Mouse (Mus musculus): ENCODE measurements around the gene Fh1. TPM values are rescaled to one million over a fixed set of nuclear protein-coding genes. Genes with fewer than 3 reads are reported as not detected.

Gene Fh1
- total RNA-seq (2022), result 10 to 100 TPM; 78.8 to 96.0 (median 86.8) TPM

DNA sequence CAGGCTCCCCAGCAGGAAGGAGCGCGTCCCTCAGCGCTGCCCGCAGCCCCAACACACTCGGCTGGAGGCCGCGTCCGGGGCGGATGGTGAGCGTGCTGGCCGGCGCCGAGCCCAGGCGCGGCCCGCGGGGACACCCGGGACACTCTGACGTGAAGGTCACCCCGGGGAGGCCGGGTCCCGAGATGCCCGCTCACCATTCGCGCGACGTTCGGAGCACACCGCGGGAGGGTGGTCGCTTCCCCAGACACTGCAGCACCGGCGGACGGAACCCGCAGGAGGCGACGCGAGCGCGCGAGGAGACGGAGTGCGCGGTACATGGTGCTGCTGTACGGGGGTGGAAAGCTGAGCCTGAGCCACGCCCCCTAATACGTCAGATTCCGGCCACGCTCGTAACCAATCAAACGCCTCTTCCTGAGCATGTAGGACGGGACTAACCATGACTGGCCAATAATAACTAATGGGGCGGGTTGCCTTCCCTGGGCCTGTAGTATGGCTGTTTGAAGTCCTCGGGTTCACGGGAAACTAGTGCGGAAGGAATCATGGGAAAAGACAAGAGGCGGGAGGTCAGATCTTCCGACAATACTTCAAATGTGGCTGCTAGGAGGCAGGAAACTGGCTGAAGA is at the start of gene Fh1:
Gene Fh1 (minus strand): TSS at position 379 of the 623 bp plus-strand sequence.
- DNase-seq (ENCODE audit: low spot score in 2 of 2), result peak; percentile 86 to 97

DNA sequence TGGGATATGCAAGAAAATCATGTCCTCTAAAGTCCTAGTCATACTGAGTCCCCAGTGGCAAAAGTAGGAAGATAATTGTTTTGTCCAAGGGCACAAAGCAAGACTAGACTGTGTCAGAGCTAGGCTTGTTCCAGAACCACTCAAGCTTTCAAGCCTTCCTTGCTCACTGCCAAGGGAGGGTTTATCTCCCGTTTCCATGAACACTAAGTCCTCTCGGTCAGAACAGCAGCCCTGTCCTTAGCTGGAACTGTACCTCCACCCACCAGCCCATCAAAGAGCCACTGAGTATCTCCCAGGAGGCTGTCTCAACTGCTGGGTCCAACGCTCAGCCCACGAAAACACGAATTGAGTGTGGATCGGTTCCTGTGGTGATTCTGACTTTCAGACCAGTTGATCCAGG is 49.7 kb upstream of the Fh1 start:
- DNase-seq (ENCODE audit: low spot score in 2 of 2), result no peak

DNA sequence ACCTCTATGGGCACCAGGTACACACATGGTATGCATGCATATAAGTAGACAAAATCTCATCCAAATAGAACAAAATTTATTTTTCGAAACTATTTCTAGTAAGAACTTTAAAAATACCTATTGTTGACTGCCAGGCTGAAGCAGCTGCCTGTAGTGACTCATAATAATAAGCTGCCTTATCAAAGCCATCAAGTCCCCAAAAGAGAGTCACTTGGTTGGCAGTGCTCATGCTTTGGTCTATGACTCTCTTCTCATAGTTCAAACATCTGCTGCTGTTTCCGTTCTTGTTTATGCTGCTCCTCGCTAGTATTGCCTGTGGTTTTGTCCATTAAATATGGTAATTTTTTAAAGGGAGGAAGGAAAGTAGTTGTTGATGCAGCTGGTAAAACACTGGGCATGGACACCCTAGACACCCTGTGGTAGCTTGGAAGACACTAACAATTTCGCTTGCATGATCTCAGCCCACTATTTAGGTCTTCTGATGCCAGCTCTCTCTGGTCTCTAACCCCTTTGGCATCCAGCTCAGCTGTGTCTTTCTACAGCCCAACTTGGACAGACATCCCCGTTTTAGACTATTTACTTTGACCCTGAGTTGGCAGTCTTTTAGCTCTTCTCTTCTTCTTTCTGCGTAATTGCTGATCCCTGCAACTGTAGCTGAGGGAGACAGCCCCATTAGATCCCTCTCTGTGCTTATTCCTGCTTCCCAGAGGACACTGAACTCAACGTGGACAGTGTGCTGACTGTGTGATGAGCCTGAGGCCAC is 48.3 kb upstream of the Fh1 start:
- no peak for DNase-seq (ENCODE audit: low spot score in 2 of 2)

DNA sequence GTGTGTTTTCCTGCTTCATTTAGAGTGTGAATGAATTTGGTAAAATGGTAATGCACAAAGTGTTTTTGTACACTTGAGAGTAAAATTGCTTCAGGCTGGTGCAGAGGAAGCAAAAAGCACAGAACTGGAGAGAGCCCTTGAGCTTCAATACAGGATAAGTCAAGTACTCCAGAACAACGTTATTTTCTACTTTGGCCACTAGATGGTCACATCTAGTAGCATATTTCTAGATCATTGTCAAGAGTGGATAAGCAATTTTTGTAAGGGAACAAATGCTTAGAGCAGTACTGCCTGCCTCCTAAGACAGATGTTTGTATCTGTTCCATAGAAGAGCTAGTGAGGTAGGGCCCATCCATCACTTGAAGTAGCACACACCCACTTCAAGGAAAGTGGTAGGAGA is 46.2 kb upstream of the Fh1 start:
- DNase-seq (ENCODE audit: low spot score in 2 of 2), result no peak

DNA sequence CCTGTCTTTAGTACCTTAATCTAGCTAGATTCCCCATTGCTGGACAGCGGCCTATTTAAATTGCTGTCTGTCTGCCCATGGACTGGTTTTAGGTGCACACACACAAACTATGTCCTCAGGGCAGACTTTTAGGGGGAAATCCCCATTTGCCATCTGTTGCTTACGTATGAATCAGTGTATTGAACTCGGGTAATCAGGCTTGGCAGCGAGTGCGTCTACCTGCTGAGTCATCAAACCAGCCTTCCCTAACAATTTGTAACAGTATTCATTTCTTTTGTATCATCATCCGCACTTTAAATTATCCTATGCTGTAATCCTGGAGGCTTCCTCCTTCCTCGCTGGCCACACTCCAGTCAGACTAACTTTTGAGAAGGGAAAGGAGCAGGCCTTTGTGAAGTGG is 44.6 kb upstream of the Fh1 start:
- no peak for DNase-seq (ENCODE audit: low spot score in 2 of 2)

DNA sequence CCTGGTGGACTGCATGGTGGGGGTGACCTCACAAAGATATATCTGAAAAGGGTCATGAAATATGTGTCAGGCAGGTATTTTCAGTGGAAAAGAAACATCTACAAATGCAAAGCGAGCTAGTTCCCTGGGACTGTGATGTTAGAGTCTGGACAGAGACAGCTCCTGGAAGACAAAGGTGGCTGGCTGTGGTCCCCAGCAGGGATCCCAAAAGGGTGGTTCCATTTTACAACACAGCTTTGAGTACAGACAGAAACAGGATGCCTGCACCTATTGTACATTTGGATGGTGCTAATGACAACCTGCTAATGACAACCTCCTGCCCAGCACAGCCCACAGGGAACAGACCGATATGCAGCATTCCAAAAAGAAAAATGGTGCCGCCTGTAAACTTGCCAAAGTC is 44.0 kb upstream of the Fh1 start:
- DNase-seq (ENCODE audit: low spot score in 2 of 2), result no peak

DNA sequence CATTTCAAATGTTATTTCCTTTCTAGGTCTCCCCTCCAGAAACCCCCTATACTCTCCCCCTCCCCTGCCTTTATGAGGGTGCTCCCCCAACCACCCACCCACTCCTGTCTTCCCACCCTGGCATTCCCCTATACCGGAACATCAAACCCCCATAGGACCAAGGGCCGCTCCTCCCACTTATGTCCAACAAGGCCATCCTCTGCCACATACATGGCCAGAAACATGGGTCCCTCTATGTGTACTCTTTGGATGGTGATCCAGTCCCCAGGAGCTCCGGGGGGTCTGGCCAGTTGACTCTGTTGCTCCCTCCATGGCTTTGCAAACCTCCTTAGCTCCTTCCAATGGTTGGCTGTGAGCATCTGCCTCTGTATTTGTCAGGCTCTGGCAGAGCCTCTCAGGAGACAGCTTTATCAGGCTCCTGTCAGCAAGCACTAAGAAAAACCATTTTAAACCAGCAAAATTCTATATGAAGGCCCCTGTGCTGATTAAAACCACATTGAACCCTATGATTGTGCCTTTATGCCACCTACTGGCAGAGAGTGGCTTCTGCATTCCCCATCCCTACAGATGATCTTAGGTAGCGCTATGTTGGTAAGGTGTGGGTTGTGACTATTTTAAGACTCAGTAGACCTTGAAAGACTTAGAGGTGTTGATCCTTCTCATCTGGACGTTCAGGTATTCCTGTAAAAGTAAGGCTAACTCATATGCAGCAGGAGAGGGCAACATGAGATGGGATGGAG is 43.4 kb upstream of the Fh1 start:
- no peak for DNase-seq (ENCODE audit: low spot score in 2 of 2)

DNA sequence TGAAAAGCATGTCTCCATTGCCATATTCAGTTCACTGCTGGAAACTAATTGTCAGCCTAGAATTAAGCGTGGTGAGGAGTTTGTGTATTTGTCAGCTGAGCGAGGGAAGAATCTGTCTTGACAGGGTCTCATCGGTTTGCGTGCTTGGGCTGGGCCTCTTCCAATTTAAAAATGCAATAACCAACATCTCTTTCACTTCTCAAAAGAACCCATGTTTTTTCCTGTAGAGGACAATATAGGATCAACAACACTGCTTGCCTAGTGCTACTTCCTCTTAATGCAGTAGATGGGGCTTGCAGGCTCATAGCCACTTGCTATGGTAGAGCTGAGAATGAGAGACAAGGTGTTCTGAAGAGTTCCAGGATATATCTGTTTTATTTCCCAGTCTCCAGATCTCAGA is 34.5 kb upstream of the Fh1 start:
- DNase-seq (ENCODE audit: low spot score in 2 of 2), result no peak

DNA sequence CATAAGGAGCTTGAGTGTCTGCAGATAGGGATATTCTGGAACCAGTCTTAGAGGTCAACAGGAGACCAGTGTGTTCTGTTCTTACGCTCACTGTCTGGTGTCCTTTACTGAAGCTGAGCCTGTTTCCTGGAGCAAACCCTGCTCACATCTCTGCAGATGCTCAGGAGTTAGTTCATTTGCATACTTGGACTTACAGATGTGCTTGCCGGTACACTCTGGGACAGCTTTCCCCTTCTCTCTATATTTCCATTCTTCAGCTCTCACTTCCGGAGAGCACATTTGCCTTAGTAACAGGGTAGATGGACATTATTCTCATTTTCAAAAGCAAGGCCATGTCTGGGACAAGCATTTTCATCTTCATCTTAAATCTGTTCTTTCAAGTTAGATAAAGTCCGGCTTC is 23.2 kb upstream of the Fh1 start:
- DNase-seq (ENCODE audit: low spot score in 2 of 2), result no peak

DNA sequence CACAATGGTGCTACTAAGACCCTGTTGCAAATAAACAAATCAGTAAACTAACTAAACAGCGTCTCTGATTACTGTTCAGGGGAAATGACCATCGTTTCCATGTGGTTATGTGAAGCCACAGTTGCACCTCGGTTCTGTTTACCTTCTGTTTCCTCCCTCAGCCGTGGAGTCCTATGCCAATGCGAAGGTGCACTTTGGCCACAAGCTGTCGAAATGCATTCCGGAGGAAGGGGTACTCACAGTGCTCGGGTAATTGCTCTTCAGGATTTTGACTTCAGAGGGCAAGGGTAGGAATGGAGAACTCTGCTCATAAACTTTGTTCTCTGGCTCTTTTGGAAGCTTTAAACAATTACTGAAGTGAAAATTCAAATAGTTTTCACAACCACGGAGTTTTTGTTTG is 21.5 kb upstream of the Fh1 start:
- DNase-seq (ENCODE audit: low spot score in 2 of 2), result no peak

DNA sequence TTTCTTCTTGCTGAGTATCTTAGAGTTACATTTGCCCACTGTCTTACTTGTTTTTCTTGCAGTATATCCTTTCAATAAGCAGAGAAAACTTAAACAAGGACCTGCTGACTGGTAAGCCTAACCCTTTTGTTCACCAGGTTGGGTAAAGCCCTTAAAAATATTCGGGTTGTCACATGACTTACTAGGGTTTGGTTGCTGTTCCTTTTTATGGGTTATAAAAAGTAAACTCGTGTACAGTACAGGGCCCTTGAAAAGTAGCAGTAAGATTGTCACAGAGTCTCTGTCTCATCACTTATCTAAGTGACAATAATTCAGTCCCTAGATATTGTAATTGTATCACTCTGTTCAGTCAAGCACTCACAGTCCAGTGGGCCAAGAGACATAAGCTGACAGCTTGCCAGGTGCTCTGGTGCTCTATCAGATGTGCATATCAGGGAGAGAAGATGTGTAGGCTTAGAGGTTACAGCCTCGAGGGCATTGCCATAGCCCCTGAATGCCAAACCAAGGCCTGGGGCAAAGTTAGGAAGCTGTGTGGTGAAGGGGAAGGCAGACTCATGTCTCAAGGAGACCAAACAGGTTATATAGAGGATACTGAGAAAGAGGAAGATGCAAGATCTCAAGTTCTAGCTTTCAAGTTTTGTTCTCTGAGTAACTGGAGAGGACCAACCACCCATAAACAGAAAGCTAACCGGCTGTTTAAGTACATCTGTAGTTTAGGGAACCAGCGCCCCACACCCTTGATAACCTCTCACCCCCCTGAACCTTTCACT is 18.2 kb upstream of the Fh1 start:
- no peak for DNase-seq (ENCODE audit: low spot score in 2 of 2)

DNA sequence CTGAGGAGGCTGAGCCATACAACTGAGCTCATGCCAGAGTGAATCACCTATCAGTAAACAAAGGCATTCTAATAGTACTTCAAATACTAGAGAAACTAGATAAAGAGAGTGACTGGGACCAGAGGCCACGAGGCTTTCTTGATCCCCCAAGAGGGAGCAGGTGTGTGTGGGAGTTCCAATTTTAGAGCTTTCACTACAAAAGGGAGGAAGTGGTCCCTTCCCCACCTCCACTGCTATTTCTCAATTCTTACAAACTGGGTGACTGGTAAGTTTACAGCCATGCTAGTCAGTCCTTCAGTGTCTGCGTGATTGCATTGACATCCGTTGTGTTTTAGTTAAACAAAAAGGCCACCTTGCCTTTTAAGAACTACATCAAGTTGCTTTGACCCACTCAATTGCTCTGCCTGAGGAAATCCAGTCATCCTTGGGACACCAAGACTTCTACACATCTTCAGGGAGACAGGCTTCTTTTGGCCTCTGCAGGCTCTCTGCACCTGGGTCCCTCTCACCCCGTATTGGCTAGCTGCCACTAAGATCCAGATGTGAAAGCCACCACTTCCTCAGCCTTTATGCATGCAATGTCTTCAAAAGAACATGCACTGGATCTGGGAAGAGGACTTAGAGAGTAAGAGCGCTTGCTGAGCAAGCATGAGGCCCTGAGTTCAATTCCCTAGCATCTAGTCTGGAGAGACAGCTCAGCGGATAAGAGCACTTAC is 15.2 kb upstream of the Fh1 start:
- no peak for DNase-seq (ENCODE audit: low spot score in 2 of 2)

DNA sequence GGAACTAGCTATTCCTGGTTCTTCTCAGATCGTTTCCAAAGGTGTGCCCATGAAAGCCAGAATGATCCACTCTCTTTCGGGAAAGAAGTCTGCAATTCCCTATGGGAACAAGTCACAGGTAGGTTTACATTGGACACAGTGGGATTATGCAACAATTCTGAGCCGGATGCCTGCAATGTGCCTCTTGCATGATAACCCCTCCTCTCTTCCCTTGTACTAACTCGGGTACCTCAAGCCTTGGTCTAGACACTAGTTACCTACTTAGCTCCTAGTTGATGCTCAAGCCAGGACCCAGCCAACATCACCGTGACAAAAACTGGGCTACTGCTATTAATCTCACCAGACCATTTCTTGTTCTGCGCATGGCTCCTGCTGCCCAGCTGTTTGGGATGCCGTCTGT is 13.6 kb upstream of the Fh1 start:
- DNase-seq (ENCODE audit: low spot score in 2 of 2), result no peak

DNA sequence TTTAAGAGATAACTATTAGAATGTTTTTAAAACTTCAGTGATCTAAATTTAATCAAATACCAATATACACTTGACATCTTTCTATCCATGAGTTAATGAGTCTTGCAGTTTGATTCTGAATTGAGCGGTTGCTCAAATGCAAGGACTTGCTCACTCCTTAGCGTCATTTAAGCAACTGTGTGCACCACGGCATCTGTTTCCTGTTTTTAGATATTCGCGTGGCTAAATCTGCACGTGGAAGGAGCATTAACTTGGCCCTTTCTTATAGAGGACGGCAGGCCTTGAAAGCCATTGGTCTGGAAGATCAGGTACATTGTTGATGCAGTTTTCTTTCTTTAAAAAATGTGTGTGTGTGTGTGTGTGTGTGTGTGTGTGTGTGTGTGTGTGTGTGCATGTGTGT is 12.2 kb upstream of the Fh1 start:
- no peak for DNase-seq (ENCODE audit: low spot score in 2 of 2)

DNA sequence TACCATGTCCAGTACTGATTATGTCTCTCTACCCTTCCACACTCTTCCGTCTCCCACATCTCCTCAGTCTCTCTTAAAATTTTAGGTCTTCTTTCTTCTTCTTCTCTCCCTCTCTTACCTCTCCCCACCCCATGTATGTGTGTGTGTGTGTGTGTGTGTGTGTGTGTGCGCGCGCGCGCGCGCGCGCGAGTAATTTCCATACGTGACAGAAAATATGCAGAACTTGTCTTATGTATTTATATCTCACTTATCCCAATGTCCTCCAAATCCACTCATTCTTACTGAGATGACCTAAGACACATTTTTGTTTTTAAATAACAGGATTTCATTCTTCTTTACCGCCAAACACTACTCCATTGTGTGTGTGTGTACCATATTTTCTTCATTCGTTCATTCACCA is 7.0 kb upstream of the Fh1 start:
- DNase-seq (ENCODE audit: low spot score in 2 of 2), result no peak

DNA sequence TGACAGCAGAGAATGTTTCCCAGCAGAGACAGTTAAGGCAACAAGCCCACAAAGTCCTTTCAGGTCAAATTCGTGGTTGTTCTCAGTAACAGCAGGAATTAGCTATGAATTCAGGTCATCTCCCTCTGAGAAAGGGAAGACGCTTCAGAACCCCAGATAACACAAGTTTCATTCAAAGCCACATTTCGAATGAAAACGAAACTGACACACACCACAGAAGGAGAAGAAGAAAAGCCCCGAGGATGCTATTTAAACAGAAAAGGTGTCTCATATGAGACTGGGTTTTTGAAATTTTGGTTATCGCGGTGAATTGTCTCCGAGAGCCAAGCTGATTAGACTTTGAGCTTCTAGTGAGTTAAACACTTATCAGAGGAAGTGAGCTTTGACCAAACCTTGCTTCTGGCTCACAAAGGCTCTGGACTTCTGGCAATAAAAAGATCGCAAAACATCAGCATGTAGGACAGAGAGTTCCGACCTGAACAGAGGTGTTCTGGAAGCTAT is 6.3 kb upstream of the Fh1 start:
- DNase-seq (ENCODE audit: low spot score in 2 of 2), result no peak

DNA sequence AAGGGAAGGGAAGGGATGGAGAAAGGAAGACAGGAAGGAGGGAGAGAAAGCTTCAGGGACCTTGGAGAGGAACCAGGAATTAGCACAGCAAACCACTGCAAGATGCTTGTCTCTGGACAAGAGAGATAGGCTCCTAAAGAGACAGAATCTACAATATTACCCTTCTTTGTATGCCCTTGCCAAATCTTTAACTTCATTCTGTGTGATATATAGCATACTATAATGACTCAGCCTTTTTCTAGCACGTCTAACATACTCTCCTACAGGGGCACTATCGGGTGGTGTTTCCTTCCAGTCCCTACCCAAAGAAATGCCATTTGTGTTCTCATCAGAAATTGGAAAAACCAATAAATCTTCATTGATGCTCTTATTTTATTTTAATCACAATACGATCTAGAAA is 5.6 kb upstream of the Fh1 start:
- DNase-seq (ENCODE audit: low spot score in 2 of 2), result no peak

DNA sequence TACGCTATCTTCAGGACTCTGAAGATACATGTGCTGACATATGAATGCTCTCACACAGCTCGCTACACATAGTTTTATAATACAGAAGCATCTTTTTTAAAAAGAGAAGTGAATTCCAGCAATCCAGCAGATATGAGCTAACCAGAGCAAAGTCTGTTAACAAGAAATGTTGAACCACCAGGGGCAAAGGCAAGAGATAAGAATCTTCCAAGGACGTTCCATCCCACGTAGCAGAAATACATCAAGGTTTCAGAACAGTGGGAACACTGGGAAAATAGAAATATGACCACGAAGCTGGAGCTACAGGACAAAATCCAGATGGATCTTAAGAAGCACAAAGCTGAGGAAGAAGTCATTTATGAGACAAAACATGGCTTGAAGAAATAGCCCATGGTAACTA is 4.9 kb upstream of the Fh1 start:
- no peak for DNase-seq (ENCODE audit: low spot score in 2 of 2)

DNA sequence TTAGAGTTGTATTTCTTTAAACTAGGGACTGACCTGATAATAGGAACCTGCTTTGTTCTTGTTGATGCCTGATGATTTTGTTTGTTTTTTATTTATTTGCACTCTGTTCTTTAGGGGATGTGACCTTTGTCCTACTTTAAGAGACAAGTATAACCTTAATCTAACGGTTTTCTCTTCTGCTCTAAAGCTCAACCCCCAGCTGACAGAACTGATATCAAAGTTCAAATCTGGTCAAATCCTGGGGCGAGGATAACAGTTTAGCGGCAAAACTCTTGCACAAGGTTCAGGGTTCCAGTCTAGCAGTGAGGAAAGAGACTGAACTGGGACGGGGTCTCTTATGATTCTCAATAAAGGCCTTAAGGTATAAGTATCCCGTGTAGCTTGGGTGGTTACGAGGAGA is 3.8 kb upstream of the Fh1 start:
- no peak for DNase-seq (ENCODE audit: low spot score in 2 of 2)

DNA sequence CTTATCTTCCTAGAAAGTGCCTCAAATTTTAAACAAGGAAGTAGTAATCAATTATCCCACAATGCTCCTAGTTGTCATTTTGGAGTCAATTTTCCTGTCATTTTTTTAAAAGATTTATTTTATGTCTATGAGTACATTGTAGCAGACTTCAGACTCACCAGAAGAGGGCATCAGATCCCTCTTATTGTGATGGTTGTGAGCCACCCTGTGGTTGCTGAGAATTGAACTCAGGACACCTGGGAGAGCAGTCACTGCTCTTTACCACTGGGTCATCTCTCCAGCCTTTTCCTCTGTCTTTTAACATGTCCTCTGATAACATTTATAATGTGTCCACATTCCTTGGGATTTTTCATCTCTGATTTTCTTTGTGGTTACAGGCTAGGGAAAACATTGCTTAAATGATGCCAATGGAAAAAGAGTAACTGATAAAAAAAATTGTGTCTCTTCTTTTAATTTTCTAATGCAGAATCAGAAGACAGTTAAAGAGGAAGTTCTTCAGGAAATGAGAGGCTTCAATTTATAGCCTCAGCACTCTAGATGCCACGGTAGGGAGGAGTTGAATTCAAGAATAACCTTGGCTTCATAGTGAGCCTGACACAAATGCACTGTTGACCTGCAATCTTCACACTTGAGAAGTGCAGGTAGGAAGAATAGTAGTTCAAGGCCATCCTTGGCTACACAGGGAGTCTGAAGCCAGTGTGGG is 706 bp upstream of the Fh1 start:
- DNase-seq (ENCODE audit: low spot score in 2 of 2), result no peak

DNA sequence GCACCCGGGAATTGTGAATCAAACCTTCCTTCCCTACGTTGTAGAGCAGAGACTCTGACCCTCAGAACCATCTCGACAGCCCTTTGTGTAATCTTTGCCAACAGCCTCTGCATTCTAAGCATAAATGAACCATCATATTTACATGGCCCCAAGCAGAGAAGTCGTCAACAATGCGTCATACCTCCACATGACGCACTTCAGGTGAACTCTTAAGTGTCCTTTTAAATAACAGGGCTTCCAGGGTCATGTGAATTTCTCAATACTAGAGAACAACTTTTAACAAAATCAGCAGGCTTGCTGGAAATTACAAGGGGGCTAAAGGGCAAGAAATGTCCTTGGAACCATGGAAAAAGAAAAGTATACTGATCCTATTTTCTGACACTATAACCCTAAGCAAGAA is 1.8 kb downstream of the Fh1 start:
- DNase-seq (ENCODE audit: low spot score in 2 of 2), result no peak

Measured in left cerebral cortex, adult 8-10 months (tissue).